Mouse (Mus musculus): ENCODE results near the gene Hes6.

- TF ChIP-seq MYOG (IDR thresholded peaks at IDR 0.05; ENCODE audit: control insufficient read depth, extremely low read depth, insufficient read length) (no peak), CTCF (IDR thresholded peaks at IDR 0.05; ENCODE audit: control insufficient read depth, insufficient read depth, insufficient read length) (no peak), MAX (IDR thresholded peaks at IDR 0.05) (no peak), CEBPB (IDR thresholded peaks at IDR 0.05; ENCODE audit: low read depth) (no peak), USF1 (IDR thresholded peaks at IDR 0.05; ENCODE audit: low read depth) (no peak), MYOD1 (IDR thresholded peaks at IDR 0.05; ENCODE audit: control insufficient read depth, insufficient read length, low read depth) (no peak), FOSL1 (IDR thresholded peaks at IDR 0.05; ENCODE audit: insufficient read depth, low read length, poor library complexity, severe bottlenecking) (no peak)
These were observed 44.4 kb downstream of the Hes6 start for GRCm38 (mm10) chr1:91369408-91369807.
